Mouse (Mus musculus) liver, embryonic 11.5 days (tissue): ENCODE measurements around the gene Dtx1. TPM values are rescaled to one million over a fixed set of nuclear protein-coding genes. Genes with fewer than 3 reads are reported as not detected.

Experiments
- ATAC-seq: fragments of 200-750 bp; cut with Nextera tagmentation; replicated peaks from 2 replicates; pipeline ENCODE4 v1.8.0; 2017; ENCODE audit warnings: moderate number of reproducible peaks, mild to moderate bottlenecking, moderate TSS enrichment, moderate library complexity; ENCODE audit not compliant: low FRiP score
- DNase-seq: peaks from one replicate; pipeline ENCODE4 v3.0.0-alpha.2; 2017; ENCODE audit warnings: low spot score
- H3K27ac ChIP-seq: fragments of 300-500 bp; sonication (generic); 2 replicates; pipeline ENCODE4 v1.5.1; 2014; ENCODE audit warnings: mild to moderate bottlenecking, low read depth, low read length, control low read depth
- H3K27me3 ChIP-seq: fragments of 300-500 bp; sonication (generic); replicated peaks from 2 replicates; pipeline ENCODE4 v1.6.1; 2014; ENCODE audit warnings: low read length, mixed read lengths; ENCODE audit not compliant: control insufficient read depth, insufficient read depth
- H3K36me3 ChIP-seq: fragments of 300-500 bp; sonication (generic); 2 replicates; pipeline ENCODE4 v1.6.1; 2014; ENCODE audit warnings: mild to moderate bottlenecking, low read length, moderate library complexity, mixed read lengths; ENCODE audit not compliant: control insufficient read depth, insufficient read depth
- H3K4me1 ChIP-seq: fragments of 300-500 bp; sonication (generic); replicated peaks from 2 replicates; pipeline ENCODE4 v1.6.1; 2014; ENCODE audit warnings: low read length, mixed read lengths; ENCODE audit not compliant: control insufficient read depth, insufficient read depth
- H3K4me2 ChIP-seq: fragments of 300-500 bp; sonication (generic); 2 replicates; pipeline ENCODE4 v1.6.1; 2014; ENCODE audit warnings: mild to moderate bottlenecking, control low read depth, moderate library complexity
- H3K4me3 ChIP-seq: fragments of 300-500 bp; sonication (generic); 2 replicates; pipeline ENCODE4 v1.5.1; 2014; ENCODE audit warnings: low read depth, low read length, control low read depth
- H3K9ac ChIP-seq: fragments of 300-500 bp; sonication (generic); 2 replicates; pipeline ENCODE4 v1.6.1; 2014; ENCODE audit warnings: low read depth, low read length, control low read depth
- H3K9me3 ChIP-seq: fragments of 300-500 bp; sonication (generic); 2 replicates; pipeline ENCODE4 v1.6.1; 2016; ENCODE audit warnings: low read length, inconsistent platforms, mixed read lengths; ENCODE audit not compliant: control insufficient read depth
- WGBS: fragments of 180-500 bp; shearing (Covaris S2); extraction: QIAGEN DNeasy Blood & Tissue Kit; methylation state at CpG from one replicate; pipeline ENCODE4 v1.1.7; 2014; 5-methylcytosine and 5-hydroxymethylcytosine counted together
- polyA plus RNA-seq: library from polyadenylated mRNA; unstranded; fragments of >200 nt; fragmentation: Nextera tagmentation; extraction: Ambion mirVana; gene quantifications from 2 replicates; pipeline ENCODE4 v1.2.1, GENCODE M21; 2014

Dtx1 gene
- polyA plus RNA-seq, 1 experiment from 2014 or later = 1.1 TPM

GRCm38 (mm10) chr5:120690417-120690816 is 21.3 kb downstream of the Dtx1 start:
- no peaks in the 10 kb centered on the region; the same call in 1 of the 2 replicates for H3K4me1 ChIP-seq
- no peak overlapping the region for H3K4me3 ChIP-seq
- peaks cover 42% of the 10 kb centered on the region for H3K27me3 ChIP-seq
- no peaks in the 10 kb centered on the region for H3K36me3 ChIP-seq
- no peak overlapping the region for H3K4me2 ChIP-seq
- H3K9ac ChIP-seq = no peak overlapping the region
- DNase-seq (no peak), ATAC-seq (no peak)
- no peaks in the 10 kb centered on the region for H3K9me3 ChIP-seq
- no peak overlapping the region for H3K27ac ChIP-seq
- 59% methylated on average over 4 of the region's 4 CpGs for WGBS

GRCm38 (mm10) chr5:120688434-120688833 is 23.3 kb downstream of the Dtx1 start:
- Histone ChIP-seq H3K27ac (no peak overlapping the region), H3K4me2 (no peak overlapping the region), H3K9ac (no peak overlapping the region), H3K4me3 (no peak overlapping the region), H3K9me3 (no peaks in the 10 kb centered on the region), H3K4me1 (no peaks in the 10 kb centered on the region), H3K36me3 (no peaks in the 10 kb centered on the region), H3K27me3 (peaks cover 25% of the 10 kb centered on the region)
- WGBS = 28% methylated on average over 4 of the region's 4 CpGs
- DNase-seq (no peak), ATAC-seq (no peak)

- Histone ChIP-seq H3K36me3 (no peaks in the 10 kb centered on the region), H3K4me3 (no peak overlapping the region), H3K27ac (no peak overlapping the region), H3K4me2 (no peak overlapping the region), H3K4me1 (no peaks in the 10 kb centered on the region), H3K9me3 (no peaks in the 10 kb centered on the region), H3K27me3 (peaks cover 25% of the 10 kb centered on the region), H3K9ac (no peak overlapping the region)
- 81% methylated on average over 5 of the region's 5 CpGs for WGBS
- no peak for DNase-seq
- ATAC-seq = no peak
These were observed 23.8 kb downstream of the Dtx1 start for GRCm38 (mm10) chr5:120687897-120688296.

- peaks cover 26% of the 10 kb centered on the region for H3K27me3 ChIP-seq
- H3K4me1 ChIP-seq = no peaks in the 10 kb centered on the region
- H3K4me3 ChIP-seq = no peak overlapping the region
- H3K9ac ChIP-seq = no peak overlapping the region
- H3K36me3 ChIP-seq = no peaks in the 10 kb centered on the region
- H3K4me2 ChIP-seq = no peak overlapping the region
- no peak for ATAC-seq
- 49% methylated on average over 3 of the region's 3 CpGs for WGBS
- DNase-seq = no peak
- no peak overlapping the region for H3K27ac ChIP-seq
- H3K9me3 ChIP-seq = no peaks in the 10 kb centered on the region
These were observed 24.3 kb downstream of the Dtx1 start for GRCm38 (mm10) chr5:120687484-120687851.

GRCm38 (mm10) chr5:120686749-120687483 is 24.8 kb downstream of the Dtx1 start:
- Histone ChIP-seq H3K9ac (no peak overlapping the region), H3K9me3 (no peaks in the 10 kb centered on the region), H3K36me3 (no peaks in the 10 kb centered on the region), H3K4me3 (no peak overlapping the region), H3K27ac (no peak overlapping the region), H3K4me2 (no peak overlapping the region), H3K4me1 (no peaks in the 10 kb centered on the region), H3K27me3 (peaks cover 26% of the 10 kb centered on the region)
- no peak for DNase-seq
- WGBS = 36% methylated on average over 6 of the region's 6 CpGs
- ATAC-seq = no peak

- no peak for DNase-seq
- 59% methylated on average over 8 of the region's 8 CpGs for WGBS
- peaks cover 22% of the 10 kb centered on the region for H3K27me3 ChIP-seq
These were observed 26.0 kb downstream of the Dtx1 start for GRCm38 (mm10) chr5:120685678-120686077.

GRCm38 (mm10) chr5:120682982-120683771 is 28.6 kb downstream of the Dtx1 start:
- Histone ChIP-seq H3K4me3 (no peak overlapping the region), H3K27ac (no peak overlapping the region), H3K36me3 (no peaks in the 10 kb centered on the region), H3K9me3 (no peaks in the 10 kb centered on the region), H3K4me2 (no peak overlapping the region), H3K9ac (no peak overlapping the region), H3K27me3 (peaks cover 30% of the 10 kb centered on the region), H3K4me1 (no peaks in the 10 kb centered on the region)
- ATAC-seq = no peak
- DNase-seq = no peak
- 17% methylated on average over 24 of the region's 24 CpGs for WGBS

More at GRCm38 (mm10) chr5:120685678-120686077, 26.0 kb downstream of the Dtx1 start:
- Histone ChIP-seq H3K9ac (no peak overlapping the region), H3K9me3 (no peaks in the 10 kb centered on the region), H3K36me3 (no peaks in the 10 kb centered on the region), H3K27ac (no peak overlapping the region), H3K4me1 (no peaks in the 10 kb centered on the region), H3K4me3 (no peak overlapping the region), H3K4me2 (no peak overlapping the region)
- ATAC-seq = no peak

GRCm38 (mm10) chr5:120680918-120681317 is 30.8 kb downstream of the Dtx1 start:
- 76% methylated on average over 18 of the region's 18 CpGs for WGBS
- H3K36me3 ChIP-seq = no peaks in the 10 kb centered on the region
- H3K4me2 ChIP-seq = no peak overlapping the region
- H3K4me3 ChIP-seq = no peak overlapping the region
- no peaks in the 10 kb centered on the region for H3K9me3 ChIP-seq
- H3K27ac ChIP-seq = no peak overlapping the region
- H3K9ac ChIP-seq = no peak overlapping the region
- no peaks in the 10 kb centered on the region for H3K4me1 ChIP-seq
- ATAC-seq (no peak), DNase-seq (no peak)
- peaks cover 30% of the 10 kb centered on the region for H3K27me3 ChIP-seq
